7 mouse cellular contexts compared by ENCODE assay signal in the genomic region with DNA sequence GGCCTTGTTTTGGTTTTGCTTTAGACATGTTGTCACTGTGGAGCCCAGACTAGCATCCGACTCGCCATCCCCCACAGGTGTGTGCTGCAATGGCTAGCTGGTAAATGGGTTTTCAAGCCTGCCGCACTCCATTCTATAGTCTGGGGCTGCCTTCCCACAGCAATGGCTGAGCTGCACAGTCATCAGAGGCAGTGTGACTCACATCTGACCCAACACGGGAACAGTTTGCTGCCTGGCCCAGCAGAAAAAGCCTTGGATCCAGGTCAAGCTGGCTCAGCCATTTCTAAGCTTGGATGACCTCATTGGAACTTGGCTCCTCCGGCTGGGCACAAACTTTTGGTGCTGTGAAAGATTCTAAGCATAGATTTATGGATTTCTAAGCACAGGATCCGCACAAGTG.
DNase-seq lines count a peak whose midpoint lies in the region; ATAC-seq lines count a peak whose summit lies in the region.

No protein-coding gene starts in this region.

- peak; percentile 47 for ATAC-seq in cerebellum, adult (ENCODE audit: insufficient number of reproducible peaks, low FRiP score, low TSS enrichment)
- no peak for ATAC-seq in megakaryocyte progenitor cell, adult 5-6 weeks (replicated peaks; ENCODE audit: poor library complexity)

- intact Hi-C loops in gastrocnemius, postnatal 36 days (cut with DNase I): loop anchor here (10.0 kb wide), 1 partner anchor 655 kb away; no protein-coding TSS in a partner anchor

- peak; percentile 55 for DNase-seq in right cerebral cortex, adult 18-20 months
- DNase-seq in right cerebral cortex, postnatal 25 days: no peak
- DNase-seq in gastrocnemius, postnatal 36 days: peak; percentile 67 to 78
- DNase-seq in ovary, postnatal 36 days (ENCODE audit: low spot score): peak; percentile 49
- DNase-seq in natural killer cell, adult 2 months (ENCODE audit: low spot score in 2 of 2): no peak

Comparison
In these comparisons a context has a peak if more than half of its experiments do, and no peak if none do; other contexts are left out.
1. DNase-seq: peak in right cerebral cortex, adult 18-20 months (single experiment), gastrocnemius, postnatal 36 days (2 of 2) and ovary, postnatal 36 days (single experiment); none in right cerebral cortex, postnatal 25 days (single experiment) and natural killer cell, adult 2 months (0 of 2).